Mouse (Mus musculus): ENCODE measurements around the gene Plppr2. TPM values are rescaled to one million over a fixed set of nuclear protein-coding genes. Genes with fewer than 3 reads are reported as not detected.

Plppr2 gene
- polyA plus RNA-seq, 1 experiment from 2014 or later: 37.8 TPM

- Histone ChIP-seq H3K27ac (no peak overlapping the region), H3K9ac (no peak overlapping the region), H3K36me3 (ENCODE audit: poor library complexity, severe bottlenecking) (no peaks in the 10 kb centered on the region), H3K27me3 (peaks cover 53% of the 10 kb centered on the region), H3K4me1 (peaks cover 22% of the 10 kb centered on the region), H3K4me3 (no peak overlapping the region), H3K4me2 (no peak overlapping the region), H3K9me3 (replicated peaks) (no peaks in the 10 kb centered on the region)
- ATAC-seq: no peak
- WGBS: 84% methylated on average over 4 of the region's 4 CpGs
Observed at GRCm38 (mm10) chr9:21992227-21992626, 55.4 kb downstream of the Plppr2 start.

- H3K27ac ChIP-seq: no peak overlapping the region
- no peak for ATAC-seq
- H3K4me1 ChIP-seq: no peaks in the 10 kb centered on the region
- no peak overlapping the region for H3K9ac ChIP-seq
- WGBS: 92% methylated on average over 3 of the region's 3 CpGs
- no peaks in the 10 kb centered on the region for H3K36me3 ChIP-seq (ENCODE audit: poor library complexity, severe bottlenecking)
- H3K4me3 ChIP-seq: no peak overlapping the region
- peaks cover 12% of the 10 kb centered on the region for H3K27me3 ChIP-seq
- H3K9me3 ChIP-seq (replicated peaks): no peaks in the 10 kb centered on the region
- no peak overlapping the region for H3K4me2 ChIP-seq
Observed at GRCm38 (mm10) chr9:21996178-21996867, 59.5 kb downstream of the Plppr2 start.

Other genes with a start within 250 kb of the Plppr2 start
- 21.2 and 26.3 TPM in 2 replicates for gene Ldlr, start 213.6 kb upstream of the Plppr2 start, polyA plus RNA-seq (2015; fragmentation: Nextera tagmentation; extraction: Ambion mirVana)
- 95.6 and 95.7 TPM in 2 replicates for gene Spc24, start 176.7 kb upstream of the Plppr2 start, polyA plus RNA-seq (2015; fragmentation: Nextera tagmentation; extraction: Ambion mirVana)
- gene Kank2, start 138.3 kb upstream of the Plppr2 start, polyA plus RNA-seq (2015; fragmentation: Nextera tagmentation; extraction: Ambion mirVana): 2.6 and 3.1 TPM in 2 replicates
- 0.21 TPM in 1 of 2 replicates, not detected in the other for gene Angptl8, start 101.5 kb upstream of the Plppr2 start, polyA plus RNA-seq (2015; fragmentation: Nextera tagmentation; extraction: Ambion mirVana)
- 12.5 and 13.9 TPM in 2 replicates for gene Dock6, start 84.4 kb upstream of the Plppr2 start, polyA plus RNA-seq (2015; fragmentation: Nextera tagmentation; extraction: Ambion mirVana)
- gene Rab3d, start 18.8 kb upstream of the Plppr2 start, polyA plus RNA-seq (2015; fragmentation: Nextera tagmentation; extraction: Ambion mirVana): 18.3 and 21.0 TPM in 2 replicates
- gene Ccdc159, start 9.6 kb upstream of the Plppr2 start, polyA plus RNA-seq (2015; fragmentation: Nextera tagmentation; extraction: Ambion mirVana): 5.0 and 6.6 TPM in 2 replicates
- 42.2 and 42.3 TPM in 2 replicates for gene Tmem205, start 9.5 kb upstream of the Plppr2 start, polyA plus RNA-seq (2015; fragmentation: Nextera tagmentation; extraction: Ambion mirVana)
- gene Swsap1, start 18.7 kb downstream of the Plppr2 start, polyA plus RNA-seq (2015; fragmentation: Nextera tagmentation; extraction: Ambion mirVana): 8.6 and 12.1 TPM in 2 replicates
- gene Epor, start 26.5 kb downstream of the Plppr2 start, polyA plus RNA-seq (2015; fragmentation: Nextera tagmentation; extraction: Ambion mirVana): 0.99 and 1.9 TPM in 2 replicates
- 1.1 and 1.2 TPM in 2 replicates for gene Rgl3, start 52.4 kb downstream of the Plppr2 start, polyA plus RNA-seq (2015; fragmentation: Nextera tagmentation; extraction: Ambion mirVana)
- 4.0 and 4.6 TPM in 2 replicates for gene Ccdc151, start 65.6 kb downstream of the Plppr2 start, polyA plus RNA-seq (2015; fragmentation: Nextera tagmentation; extraction: Ambion mirVana)
- 84.2 and 89.6 TPM in 2 replicates for gene Prkcsh, start 65.8 kb downstream of the Plppr2 start, polyA plus RNA-seq (2015; fragmentation: Nextera tagmentation; extraction: Ambion mirVana)
- gene Elavl3, start 115.0 kb downstream of the Plppr2 start, polyA plus RNA-seq (2015; fragmentation: Nextera tagmentation; extraction: Ambion mirVana): 63.7 and 66.4 TPM in 2 replicates
- not detected in 2 replicates for gene Gm49318, start 134.2 kb downstream of the Plppr2 start, polyA plus RNA-seq (2015; fragmentation: Nextera tagmentation; extraction: Ambion mirVana)
- gene Zfp653, start 134.3 kb downstream of the Plppr2 start, polyA plus RNA-seq (2015; fragmentation: Nextera tagmentation; extraction: Ambion mirVana): 17.1 and 18.9 TPM in 2 replicates
- 47.7 and 51.5 TPM in 2 replicates for gene Ecsit, start 148.4 kb downstream of the Plppr2 start, polyA plus RNA-seq (2015; fragmentation: Nextera tagmentation; extraction: Ambion mirVana)
- 1.8 and 2.2 TPM in 2 replicates for gene Cnn1, start 162.2 kb downstream of the Plppr2 start, polyA plus RNA-seq (2015; fragmentation: Nextera tagmentation; extraction: Ambion mirVana)
- gene Elof1, start 180.1 kb downstream of the Plppr2 start, polyA plus RNA-seq (2015; fragmentation: Nextera tagmentation; extraction: Ambion mirVana): 206 and 210 TPM in 2 replicates
- 0.81 and 1.2 TPM in 2 replicates for gene Acp5, start 198.7 kb downstream of the Plppr2 start, polyA plus RNA-seq (2015; fragmentation: Nextera tagmentation; extraction: Ambion mirVana)
- gene Pigyl, start 219.8 kb downstream of the Plppr2 start, polyA plus RNA-seq (2015; fragmentation: Nextera tagmentation; extraction: Ambion mirVana): 79.3 and 87.5 TPM in 2 replicates